Mouse (Mus musculus): ENCODE measurements around the gene Vps52.

- no peak for TF ChIP-seq CTCF (IDR thresholded peaks at IDR 0.05; ENCODE audit: low read depth, low read length)
- TF ChIP-seq POLR2A (IDR thresholded peaks at IDR 0.05; ENCODE audit: extremely low read depth, insufficient read depth, low read length): no peak
These were observed 12.2 kb upstream of the Vps52 start for GRCm38 (mm10) chr17:33943454-33943853.

All from liver, adult 2 months (tissue).